Mouse (Mus musculus) embryonic fibroblast, embryonic 13.5 days (primary cell): ENCODE data around the gene Tatdn2. TPM values are rescaled to one million over a fixed set of nuclear protein-coding genes. Genes with fewer than 3 reads are reported as not detected.

Experiments used
- H3K27ac ChIP-seq: 2 replicates; pipeline ENCODE4 v1.5.1; 2012; ENCODE audit warnings: low read length, control low read depth, inconsistent platforms; ENCODE audit not compliant: insufficient read depth
- H3K4me1 ChIP-seq: 2 replicates; pipeline ENCODE4 v1.6.1; 2011; ENCODE audit warnings: low read length; ENCODE audit not compliant: control insufficient read depth, insufficient read depth
- H3K4me3 ChIP-seq: 2 replicates; pipeline ENCODE4 v1.5.1; 2011; ENCODE audit warnings: mild to moderate bottlenecking, control low read depth, low read length; ENCODE audit not compliant: insufficient read depth
- CTCF ChIP-seq: IDR thresholded peaks from 2 replicates; pipeline ENCODE4 v1.5.1; 2011; ENCODE audit warnings: mild to moderate bottlenecking, control low read depth, low read length, moderate library complexity, borderline replicate concordance; ENCODE audit not compliant: insufficient read depth
- POLR2A ChIP-seq: IDR thresholded peaks from 2 replicates; pipeline ENCODE4 v1.6.1; 2011; ENCODE audit warnings: low read depth, mild to moderate bottlenecking, control low read depth, low read length, moderate library complexity
- polyA plus RNA-seq: library from polyadenylated mRNA; stranded (reverse); fragments of >200 nt; gene quantifications from 2 replicates; pipeline ENCODE4 v1.2.4, GENCODE M21; 2011; ENCODE audit warnings: low read depth; ENCODE audit not compliant: missing spikeins, insufficient read length

Tatdn2 gene
- polyA plus RNA-seq, 1 experiment, result 48.1 TPM

- Histone ChIP-seq H3K27ac (no peak overlapping the region), H3K4me3 (no peak overlapping the region)
- no peak for TF ChIP-seq CTCF
Measured at GRCm38 (mm10) chr6:113741425-113741824, 44.6 kb downstream of the Tatdn2 start.

GRCm38 (mm10) chr6:113742321-113742720, 45.5 kb downstream of the Tatdn2 start:
- Histone ChIP-seq H3K4me3 (no peak overlapping the region), H3K27ac (no peak overlapping the region), H3K4me1 (peaks cover 4% of the 10 kb centered on the region; the same call in 1 of the 2 replicates)
- TF ChIP-seq CTCF (no peak), POLR2A (no peak)

More at GRCm38 (mm10) chr6:113741425-113741824, 44.6 kb downstream of the Tatdn2 start:
- peaks cover 4% of the 10 kb centered on the region; the same call in 1 of the 2 replicates for H3K4me1 ChIP-seq

GRCm38 (mm10) chr6:113743111-113743510, 46.3 kb downstream of the Tatdn2 start:
- no peak for TF ChIP-seq CTCF
- no peak for TF ChIP-seq POLR2A
- Histone ChIP-seq H3K27ac (no peak overlapping the region), H3K4me1 (peaks cover 4% of the 10 kb centered on the region; the same call in 1 of the 2 replicates), H3K4me3 (no peak overlapping the region)

GRCm38 (mm10) chr6:113745117-113745516, 48.3 kb downstream of the Tatdn2 start:
- Histone ChIP-seq H3K4me1 (no peaks in the 10 kb centered on the region), H3K4me3 (no peak overlapping the region), H3K27ac (no peak overlapping the region)
- TF ChIP-seq POLR2A (no peak), CTCF (no peak)

GRCm38 (mm10) chr6:113747284-113747683, 50.4 kb downstream of the Tatdn2 start:
- no peak overlapping the region for H3K4me3 ChIP-seq
- no peak overlapping the region for H3K27ac ChIP-seq
- TF ChIP-seq CTCF, result no peak
- no peak for TF ChIP-seq POLR2A
- no peaks in the 10 kb centered on the region for H3K4me1 ChIP-seq

- Histone ChIP-seq H3K4me3 (no peak overlapping the region), H3K4me1 (no peaks in the 10 kb centered on the region), H3K27ac (no peak overlapping the region)
- TF ChIP-seq CTCF, result no peak
Measured at GRCm38 (mm10) chr6:113748351-113748750, 51.5 kb downstream of the Tatdn2 start.

GRCm38 (mm10) chr6:113749119-113749685, 52.4 kb downstream of the Tatdn2 start:
- Histone ChIP-seq H3K27ac (no peak overlapping the region), H3K4me1 (no peaks in the 10 kb centered on the region), H3K4me3 (no peak overlapping the region)
- TF ChIP-seq POLR2A, result no peak
- no peak for TF ChIP-seq CTCF

Other genes with a start within 250 kb of the Tatdn2 start
- not detected in 2 replicates for gene Il17re, start 238.6 kb upstream of the Tatdn2 start, polyA plus RNA-seq
- 20.7 and 23.5 TPM in 2 replicates for gene Il17rc, start 225.6 kb upstream of the Tatdn2 start, polyA plus RNA-seq
- 27.5 and 34.4 TPM in 2 replicates for gene Creld1, start 213.8 kb upstream of the Tatdn2 start, polyA plus RNA-seq
- not detected in 2 replicates for gene Prrt3, start 195.1 kb upstream of the Tatdn2 start, polyA plus RNA-seq
- 79.5 and 90.5 TPM in 2 replicates for gene Emc3, start 165.4 kb upstream of the Tatdn2 start, polyA plus RNA-seq
- 9.2 and 15.6 TPM in 2 replicates for gene Fancd2, start 165.4 kb upstream of the Tatdn2 start, polyA plus RNA-seq
- not detected in 2 replicates for gene Fancd2os, start 96.3 kb upstream of the Tatdn2 start, polyA plus RNA-seq
- 162 and 173 TPM in 2 replicates for gene Brk1, start 92.3 kb upstream of the Tatdn2 start, polyA plus RNA-seq
- 23.5 and 38.7 TPM in 2 replicates for gene Vhl, start 73.1 kb upstream of the Tatdn2 start, polyA plus RNA-seq
- gene Irak2, start 58.6 kb upstream of the Tatdn2 start, polyA plus RNA-seq, result 21.3 and 28.4 TPM in 2 replicates
- gene Ghrl, start 22.8 kb downstream of the Tatdn2 start, polyA plus RNA-seq, result not detected in 2 replicates
- 182 and 189 TPM in 2 replicates for gene Sec13, start 43.7 kb downstream of the Tatdn2 start, polyA plus RNA-seq